In genomic region chr6:124828868-124829798, GRCm38 (mm10) we compare ENCODE assay signal across 8 mouse cellular contexts. TPM values are rescaled to one million over a fixed set of nuclear protein-coding genes. Genes with fewer than 3 reads are reported as not detected.
DNase-seq lines count a peak whose midpoint lies in the region; ATAC-seq and TF ChIP-seq lines count a peak whose summit lies in the region.

TSS of gene Usp5 (minus strand) at chr6:124829484.
TSS of gene Cdca3 (plus strand) at chr6:124829547.

- DNase-seq in 3134 (ENCODE audit: extremely low read depth, insufficient read length, low spot score), result peak; percentile 99
- peak; percentile 98 to 99 for DNase-seq in adrenal gland, postnatal 36 days
- peak; percentile 98 to 100 for DNase-seq in heart, adult 18-20 months
- peak; percentile 100 for DNase-seq in kidney, adult 2 months
- peak; percentile 98 to 100 for DNase-seq in spleen, adult 2 months (ENCODE audit: low read depth in 1 of 2, low spot score in 2 of 2)

- peak; percentile 95 for ATAC-seq in embryonic facial prominence, embryonic 13.5 days (ENCODE audit: insufficient number of reproducible peaks, insufficient read depth, low FRiP score, low TSS enrichment, low read depth)
- ATAC-seq in limb, embryonic 12.5 days (ENCODE audit: insufficient number of reproducible peaks, insufficient read depth, low FRiP score, low TSS enrichment, low read depth), result peak; percentile 95
- peak; percentile 95 for ATAC-seq in midbrain, embryonic 15.5 days (replicated peaks)

- peak within 1 kb of the TSS; percentile 67 for H3K4me3 ChIP-seq in embryonic facial prominence, embryonic 13.5 days
- peak within 1 kb of the TSS; percentile 72 for H3K4me3 ChIP-seq in kidney, adult 2 months (ENCODE audit: insufficient read depth, low read depth, low read length)
- H3K4me3 ChIP-seq in limb, embryonic 12.5 days (replicated peaks), result peak within 1 kb of the TSS; percentile 59
- H3K4me3 ChIP-seq in midbrain, embryonic 15.5 days, result peak within 1 kb of the TSS; percentile 56
- H3K4me3 ChIP-seq in spleen, adult 2 months (ENCODE audit: extremely low read depth, insufficient read depth, insufficient read length), result peak within 1 kb of the TSS; percentile 88

- H3K36me3 ChIP-seq in embryonic facial prominence, embryonic 13.5 days, result peaks cover 48% of the 10 kb centered on the region
- H3K36me3 ChIP-seq in kidney, adult 2 months (ENCODE audit: control insufficient read depth, insufficient read depth, low read length), result no peaks in the 10 kb centered on the region
- peaks cover 57% of the 10 kb centered on the region for H3K36me3 ChIP-seq in limb, embryonic 12.5 days
- peaks cover 21% of the 10 kb centered on the region for H3K36me3 ChIP-seq in midbrain, embryonic 15.5 days (replicated peaks)
- peaks cover 10% of the 10 kb centered on the region for H3K36me3 ChIP-seq in spleen, adult 2 months (ENCODE audit: control insufficient read depth, insufficient read depth, low read length)

- under 1% methylated on average over 55 of the region's 55 CpGs for WGBS in embryonic facial prominence, embryonic 13.5 days
- under 1% methylated on average over 55 of the region's 55 CpGs for WGBS in kidney, adult 2 months
- under 1% methylated on average over 55 of the region's 55 CpGs for WGBS in limb, embryonic 12.5 days
- under 1% methylated on average over 55 of the region's 55 CpGs for WGBS in midbrain, embryonic 15.5 days
- under 1% methylated on average over 55 of the region's 55 CpGs for WGBS in spleen, adult 2 months

- H3K27me3 ChIP-seq in embryonic facial prominence, embryonic 13.5 days, result no peaks in the 10 kb centered on the region
- no peaks in the 10 kb centered on the region for H3K27me3 ChIP-seq in kidney, adult 2 months (replicated peaks; ENCODE audit: control insufficient read depth, insufficient read depth, low read length)
- no peaks in the 10 kb centered on the region for H3K27me3 ChIP-seq in limb, embryonic 12.5 days
- H3K27me3 ChIP-seq in midbrain, embryonic 15.5 days (replicated peaks), result no peaks in the 10 kb centered on the region
- H3K27me3 ChIP-seq in spleen, adult 2 months (ENCODE audit: control insufficient read depth, insufficient read depth, low read length), result no peaks in the 10 kb centered on the region

- peak within 1 kb of the TSS; percentile 92 for H3K27ac ChIP-seq in embryonic facial prominence, embryonic 13.5 days
- H3K27ac ChIP-seq in kidney, adult 2 months (ENCODE audit: insufficient read depth, low read depth, low read length), result peak within 1 kb of the TSS; percentile 84
- H3K27ac ChIP-seq in limb, embryonic 12.5 days, result peak within 1 kb of the TSS; percentile 91
- H3K27ac ChIP-seq in midbrain, embryonic 15.5 days, result peak within 1 kb of the TSS; percentile 90
- H3K27ac ChIP-seq in spleen, adult 2 months (ENCODE audit: insufficient read depth, low read length), result peak within 1 kb of the TSS; percentile 77

- H3K9ac ChIP-seq in embryonic facial prominence, embryonic 13.5 days, result peak within 1 kb of the TSS; percentile 87
- H3K9ac ChIP-seq in limb, embryonic 12.5 days (replicated peaks), result peak within 1 kb of the TSS; percentile 70
- H3K9ac ChIP-seq in midbrain, embryonic 15.5 days, result peak within 1 kb of the TSS; percentile 62

- H3K4me1 ChIP-seq in embryonic facial prominence, embryonic 13.5 days, result peaks cover 34% of the 10 kb centered on the region
- no peaks in the 10 kb centered on the region for H3K4me1 ChIP-seq in kidney, adult 2 months (ENCODE audit: control insufficient read depth, insufficient read depth, low read length)
- H3K4me1 ChIP-seq in limb, embryonic 12.5 days (replicated peaks), result peaks cover 31% of the 10 kb centered on the region
- peaks cover 20% of the 10 kb centered on the region for H3K4me1 ChIP-seq in midbrain, embryonic 15.5 days
- H3K4me1 ChIP-seq in spleen, adult 2 months (ENCODE audit: control insufficient read depth, insufficient read depth, insufficient read length), result peaks cover 8% of the 10 kb centered on the region; the same call in 1 of the 2 replicates

- TF ChIP-seq CTCF in kidney, adult 2 months (conservative IDR thresholded peaks at IDR 0.05; ENCODE audit: insufficient read depth, insufficient read length, low read depth, low read length), result no peak
- TF ChIP-seq CTCF in spleen, adult 2 months (IDR thresholded peaks at IDR 0.05; ENCODE audit: extremely low read depth, insufficient read depth, insufficient read length, insufficient replicate concordance), result no peak

- no peaks in the 10 kb centered on the region for H3K9me3 ChIP-seq in embryonic facial prominence, embryonic 13.5 days
- H3K9me3 ChIP-seq in limb, embryonic 12.5 days, result no peaks in the 10 kb centered on the region
- no peaks in the 10 kb centered on the region for H3K9me3 ChIP-seq in midbrain, embryonic 15.5 days

- TF ChIP-seq POLR2A in kidney, adult 2 months (IDR thresholded peaks at IDR 0.05; ENCODE audit: low read depth, low read length), result peak; percentile 45
- TF ChIP-seq POLR2A in spleen, adult 2 months (IDR thresholded peaks at IDR 0.05; ENCODE audit: low read depth, low read length), result peak; percentile 54

- H3K4me2 ChIP-seq in embryonic facial prominence, embryonic 13.5 days, result peak within 1 kb of the TSS; percentile 92
- peak within 1 kb of the TSS; percentile 91 for H3K4me2 ChIP-seq in limb, embryonic 12.5 days
- peak within 1 kb of the TSS; percentile 69 for H3K4me2 ChIP-seq in midbrain, embryonic 15.5 days

RNA-seq across cellular contexts. Expression of gene Usp5, which starts in this region (rescaled TPM):
- total RNA-seq in adrenal gland, postnatal 36 days (2021), result 100 to 1,000 TPM; 120 to 126 TPM
- 149 and 163 TPM in 2 replicates for polyA plus RNA-seq in embryonic facial prominence, embryonic 13.5 days (2015; fragmentation: Nextera tagmentation; extraction: Ambion mirVana)
- total RNA-seq in heart, adult 18-20 months (2021), result 10 to 100 TPM; 74.6 to 78.6 TPM
- polyA plus RNA-seq in kidney, adult 2 months (2012; rRNA removed), result 66.2 and 74.0 TPM in 2 replicates
- 191 and 196 TPM in 2 replicates for polyA plus RNA-seq in limb, embryonic 12.5 days (2016; fragmentation: Nextera tagmentation; extraction: Ambion mirVana)
- polyA plus RNA-seq in midbrain, embryonic 15.5 days (2015; fragmentation: Nextera tagmentation; extraction: Ambion mirVana), result 233 and 234 TPM in 2 replicates
- polyA plus RNA-seq in spleen, adult 2 months (2012; rRNA removed), result 53.8 and 65.3 TPM in 2 replicates

RNA-seq across cellular contexts. Expression of gene Cdca3, which starts in this region (rescaled TPM):
- total RNA-seq in adrenal gland, postnatal 36 days (2021), result 1 to 10 TPM; 5.9 to 9.2 TPM
- 142 and 184 TPM in 2 replicates for polyA plus RNA-seq in embryonic facial prominence, embryonic 13.5 days (2015; fragmentation: Nextera tagmentation; extraction: Ambion mirVana)
- under 1 TPM; 0.54 to 0.55 TPM for total RNA-seq in heart, adult 18-20 months (2021)
- polyA plus RNA-seq in kidney, adult 2 months (2012; rRNA removed), result 4.2 and 4.3 TPM in 2 replicates
- polyA plus RNA-seq in limb, embryonic 12.5 days (2016; fragmentation: Nextera tagmentation; extraction: Ambion mirVana), result 200 and 202 TPM in 2 replicates
- polyA plus RNA-seq in midbrain, embryonic 15.5 days (2015; fragmentation: Nextera tagmentation; extraction: Ambion mirVana), result 23.2 and 32.9 TPM in 2 replicates
- polyA plus RNA-seq in spleen, adult 2 months (2012; rRNA removed), result 30.4 and 39.0 TPM in 2 replicates

Comparison
In these comparisons a context has a peak if more than half of its experiments do, and no peak if none do; other contexts are left out.
1. Peak in every context shown above with its lines: DNase-seq, ATAC-seq, H3K4me3 ChIP-seq and H3K27ac ChIP-seq.
2. RNA of gene Cdca3 (total RNA-seq): 5.9 to 9.2 TPM in adrenal gland, postnatal 36 days; 0.54 to 0.55 TPM in heart, adult 18-20 months; every median in the first group is over 4 times any median in the second.